Mouse (Mus musculus) midbrain, embryonic 16.5 days (tissue): ENCODE measurements at regions not wholly inside any gene's neighbourhood (a gene's known extent, or its start where the extent isn't known, plus 50 kb on each side); places are given as distances from the start of the nearest gene placed in this dataset.

Source experiments
- ATAC-seq: fragments of 200-750 bp; cut with Nextera tagmentation; 2 replicates; pipeline ENCODE4 v1.8.0; 2017; ENCODE audit warnings: moderate TSS enrichment
- H3K27ac ChIP-seq: fragments of 300-500 bp; sonication (generic); 2 replicates; pipeline ENCODE4 v1.5.1; 2014; ENCODE audit warnings: mild to moderate bottlenecking, low read length, mixed read lengths
- H3K27me3 ChIP-seq: fragments of 300-500 bp; sonication (generic); 2 replicates; pipeline ENCODE4 v1.6.1; 2014; ENCODE audit warnings: low read depth, low read length, mixed read lengths; ENCODE audit not compliant: control insufficient read depth, insufficient read depth
- H3K36me3 ChIP-seq: fragments of 300-500 bp; sonication (generic); 2 replicates; pipeline ENCODE4 v1.6.1; 2014; ENCODE audit warnings: mild to moderate bottlenecking, low read length, moderate library complexity, mixed read lengths; ENCODE audit not compliant: control insufficient read depth, insufficient read depth
- H3K4me1 ChIP-seq: fragments of 300-500 bp; sonication (generic); 2 replicates; pipeline ENCODE4 v1.6.1; 2014; ENCODE audit warnings: mild to moderate bottlenecking, low read length, mixed read lengths; ENCODE audit not compliant: control insufficient read depth, insufficient read depth
- H3K4me2 ChIP-seq: fragments of 300-500 bp; sonication (generic); 2 replicates; pipeline ENCODE4 v1.6.1; 2014; ENCODE audit warnings: mild to moderate bottlenecking, low read length, mixed read lengths
- H3K4me3 ChIP-seq: fragments of 300-500 bp; sonication (generic); 2 replicates; pipeline ENCODE4 v1.5.1; 2014; ENCODE audit warnings: low read depth, mild to moderate bottlenecking, low read length, moderate library complexity, mixed read lengths
- H3K9ac ChIP-seq: fragments of 300-500 bp; sonication (generic); 2 replicates; pipeline ENCODE4 v1.6.1; 2014; ENCODE audit warnings: low read depth, low read length, mixed read lengths
- H3K9me3 ChIP-seq: fragments of 300-500 bp; sonication (generic); replicated peaks from 2 replicates; pipeline ENCODE4 v1.6.1; 2014; ENCODE audit warnings: mild to moderate bottlenecking, low read length, mixed read lengths; ENCODE audit not compliant: control insufficient read depth, poor library complexity, severe bottlenecking
- WGBS: fragments of 180-500 bp; shearing (Covaris S2); extraction: QIAGEN DNeasy Blood & Tissue Kit; methylation state at CpG from one replicate; pipeline ENCODE4 v1.1.7; 2014; 5-methylcytosine and 5-hydroxymethylcytosine counted together

DNA sequence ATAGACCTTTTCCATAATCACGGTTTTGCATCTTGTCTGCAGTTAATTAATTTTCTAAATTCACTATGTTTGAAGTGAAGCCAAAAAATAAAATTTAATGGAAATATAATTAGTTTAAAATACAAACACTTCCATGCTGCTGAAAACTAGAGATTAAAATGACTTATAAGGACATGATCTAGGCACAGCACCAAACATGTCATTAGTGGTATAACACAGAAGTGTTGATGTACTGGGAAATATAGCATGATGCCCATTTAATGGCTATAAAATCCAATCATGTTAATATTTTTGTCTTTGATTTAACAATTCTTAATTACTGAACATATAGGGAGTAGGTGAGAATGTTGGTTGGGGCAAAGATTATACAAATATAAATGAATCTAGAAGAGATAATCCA, 487.5 kb upstream of the Gm38303 start:
- Histone ChIP-seq H3K4me1 (no peaks in the 10 kb centered on the region), H3K27ac (no peak overlapping the region), H3K4me2 (no peak overlapping the region), H3K9ac (no peak overlapping the region), H3K4me3 (no peak overlapping the region), H3K27me3 (no peaks in the 10 kb centered on the region), H3K9me3 (no peaks in the 10 kb centered on the region), H3K36me3 (no peaks in the 10 kb centered on the region)
- ATAC-seq = no peak
- WGBS = 68% methylated on average over 1 of the region's 1 CpGs

DNA sequence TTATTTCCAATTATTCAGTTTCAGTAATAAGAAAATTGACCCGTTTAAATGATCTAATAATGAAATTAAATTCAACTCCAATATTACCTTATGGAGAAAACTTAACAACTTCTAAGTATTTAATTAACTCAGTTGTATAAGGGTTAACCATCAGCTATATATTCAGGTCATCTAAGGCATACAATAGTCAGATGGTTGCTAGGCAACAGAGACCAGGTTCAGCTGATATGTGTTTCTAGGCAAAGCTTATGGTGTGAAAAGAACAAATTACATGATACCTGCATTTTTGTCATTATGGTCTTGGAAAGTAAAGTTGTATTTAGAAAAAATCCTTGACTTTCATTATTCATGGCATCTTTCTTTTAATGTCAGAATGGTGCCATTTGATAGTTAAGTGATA, 487.1 kb upstream of the Gm38303 start:
- H3K36me3 ChIP-seq = no peaks in the 10 kb centered on the region
- H3K27ac ChIP-seq = no peak overlapping the region
- peak; percentile 85; the same call in 1 of the 2 replicates for ATAC-seq
- H3K4me2 ChIP-seq = no peak overlapping the region
- WGBS = 70% methylated on average over 1 of the region's 1 CpGs
- H3K9ac ChIP-seq = no peak overlapping the region
- no peaks in the 10 kb centered on the region for H3K27me3 ChIP-seq
- no peaks in the 10 kb centered on the region for H3K4me1 ChIP-seq
- no peak overlapping the region for H3K4me3 ChIP-seq
- no peaks in the 10 kb centered on the region for H3K9me3 ChIP-seq

DNA sequence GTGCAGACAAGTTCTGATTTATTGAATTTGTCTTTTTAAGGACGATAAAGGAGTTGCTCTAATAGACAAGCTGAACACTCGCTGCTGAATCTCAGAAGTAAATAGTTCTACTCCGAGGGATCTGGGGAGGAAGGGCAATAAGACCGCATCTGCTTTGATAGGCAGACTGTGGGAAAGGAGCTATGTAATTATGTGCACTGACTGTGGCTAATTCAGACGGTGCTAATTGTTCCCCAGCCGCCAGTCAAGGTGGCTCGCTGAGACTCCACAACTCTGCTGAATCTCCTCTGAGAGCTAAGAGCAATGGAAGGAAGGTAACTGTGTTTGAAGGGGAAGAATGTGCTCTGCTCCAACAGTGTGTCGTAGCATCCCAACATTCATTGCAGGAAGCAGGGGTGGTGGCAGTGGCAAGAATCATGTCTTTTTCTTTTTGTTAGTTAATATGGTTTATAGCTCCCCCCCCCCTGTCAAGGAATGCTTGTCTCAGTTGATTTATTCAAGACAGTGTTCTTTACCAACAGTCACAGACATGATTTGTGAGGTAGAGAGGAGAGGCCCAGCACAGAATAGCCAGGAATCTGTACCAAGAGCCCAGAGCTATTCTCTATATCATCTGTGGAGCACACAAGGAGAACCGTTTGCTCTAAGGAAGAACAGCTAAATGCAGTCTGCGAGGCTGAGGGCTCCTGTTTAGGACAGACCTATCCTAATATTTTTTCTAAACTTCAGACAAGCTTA, 440.9 kb upstream of the Gm38303 start:
- WGBS = 56% methylated on average over 10 of the region's 10 CpGs
- no peak for ATAC-seq

More for the DNA sequence above, 440.9 kb upstream of the Gm38303 start:
- H3K9ac ChIP-seq = no peak overlapping the region
- H3K4me3 ChIP-seq = no peak overlapping the region
- no peaks in the 10 kb centered on the region for H3K27me3 ChIP-seq
- no peak overlapping the region for H3K4me2 ChIP-seq
- no peaks in the 10 kb centered on the region for H3K9me3 ChIP-seq
- H3K36me3 ChIP-seq = no peaks in the 10 kb centered on the region
- no peak overlapping the region for H3K27ac ChIP-seq
- no peaks in the 10 kb centered on the region for H3K4me1 ChIP-seq
